Mouse (Mus musculus): ENCODE measurements at regions not wholly inside any gene's neighbourhood (a gene's known extent, or its start where the extent isn't known, plus 50 kb on each side); places are given as distances from the start of the nearest gene placed in this dataset.

GRCm38 (mm10) chr4:5206394-5207099, 413.4 kb upstream of the Impad1 start:
- no peak for ATAC-seq (ENCODE audit: insufficient number of reproducible peaks, insufficient read depth, low FRiP score, low read depth)
- Histone ChIP-seq H3K27ac (ENCODE audit: low read length) (peak overlapping the region; percentile 73; the same call in 1 of the 2 replicates), H3K4me1 (ENCODE audit: control insufficient read depth, insufficient read depth, low read length) (no peaks in the 10 kb centered on the region)

GRCm38 (mm10) chr4:5205328-5206208, 412.4 kb upstream of the Impad1 start:
- no peaks in the 10 kb centered on the region for H3K27me3 ChIP-seq (ENCODE audit: control insufficient read depth, insufficient read depth, low read length)
- H3K9ac ChIP-seq (replicated peaks; ENCODE audit: low read depth, low read length): no peak overlapping the region
- no peak overlapping the region for H3K4me3 ChIP-seq (ENCODE audit: low read depth, low read length)
- H3K9me3 ChIP-seq (ENCODE audit: control insufficient read depth, low read depth, low read length): no peaks in the 10 kb centered on the region
- no peaks in the 10 kb centered on the region for H3K4me1 ChIP-seq (ENCODE audit: control insufficient read depth, insufficient read depth, low read length)
- no peaks in the 10 kb centered on the region for H3K36me3 ChIP-seq (ENCODE audit: control insufficient read depth, insufficient read depth, low read length)
- no peak overlapping the region for H3K4me2 ChIP-seq (replicated peaks; ENCODE audit: low read depth, low read length)
- WGBS: 63% methylated on average over 7 of the region's 7 CpGs
- H3K27ac ChIP-seq (ENCODE audit: low read length): no peak overlapping the region
- no peak for ATAC-seq (ENCODE audit: insufficient number of reproducible peaks, insufficient read depth, low FRiP score, low read depth)

More at GRCm38 (mm10) chr4:5206394-5207099, 413.4 kb upstream of the Impad1 start:
- no peaks in the 10 kb centered on the region for H3K9me3 ChIP-seq (ENCODE audit: control insufficient read depth, low read depth, low read length)
- H3K9ac ChIP-seq (replicated peaks; ENCODE audit: low read depth, low read length): no peak overlapping the region
- 48% methylated on average over 1 of the region's 1 CpGs for WGBS
- no peak overlapping the region for H3K4me3 ChIP-seq (ENCODE audit: low read depth, low read length)
- H3K36me3 ChIP-seq (ENCODE audit: control insufficient read depth, insufficient read depth, low read length): no peaks in the 10 kb centered on the region
- no peak overlapping the region for H3K4me2 ChIP-seq (replicated peaks; ENCODE audit: low read depth, low read length)
- no peaks in the 10 kb centered on the region for H3K27me3 ChIP-seq (ENCODE audit: control insufficient read depth, insufficient read depth, low read length)

- no peak overlapping the region for H3K9ac ChIP-seq (replicated peaks; ENCODE audit: low read depth, low read length)
- no peaks in the 10 kb centered on the region for H3K4me1 ChIP-seq (ENCODE audit: control insufficient read depth, insufficient read depth, low read length)
- no peak overlapping the region for H3K4me2 ChIP-seq (replicated peaks; ENCODE audit: low read depth, low read length)
- H3K4me3 ChIP-seq (ENCODE audit: low read depth, low read length): no peak overlapping the region
- 53% methylated on average over 3 of the region's 3 CpGs for WGBS
- no peak overlapping the region for H3K27ac ChIP-seq (ENCODE audit: low read length)
- H3K36me3 ChIP-seq (ENCODE audit: control insufficient read depth, insufficient read depth, low read length): no peaks in the 10 kb centered on the region
- H3K9me3 ChIP-seq (ENCODE audit: control insufficient read depth, low read depth, low read length): peaks cover 4% of the 10 kb centered on the region; the same call in 1 of the 2 replicates
- H3K27me3 ChIP-seq (ENCODE audit: control insufficient read depth, insufficient read depth, low read length): no peaks in the 10 kb centered on the region
- no peak for ATAC-seq (ENCODE audit: insufficient number of reproducible peaks, insufficient read depth, low FRiP score, low read depth)
These were observed 401.1 kb upstream of the Impad1 start for GRCm38 (mm10) chr4:5194272-5194671.

- Histone ChIP-seq H3K27ac (ENCODE audit: low read length) (no peak overlapping the region), H3K4me1 (ENCODE audit: control insufficient read depth, insufficient read depth, low read length) (no peaks in the 10 kb centered on the region), H3K4me3 (ENCODE audit: low read depth, low read length) (no peak overlapping the region), H3K27me3 (ENCODE audit: control insufficient read depth, insufficient read depth, low read length) (no peaks in the 10 kb centered on the region), H3K9ac (replicated peaks; ENCODE audit: low read depth, low read length) (no peak overlapping the region), H3K9me3 (ENCODE audit: control insufficient read depth, low read depth, low read length) (no peaks in the 10 kb centered on the region), H3K36me3 (ENCODE audit: control insufficient read depth, insufficient read depth, low read length) (no peaks in the 10 kb centered on the region), H3K4me2 (replicated peaks; ENCODE audit: low read depth, low read length) (no peak overlapping the region)
- 63% methylated on average over 1 of the region's 1 CpGs for WGBS
- no peak for ATAC-seq (ENCODE audit: insufficient number of reproducible peaks, insufficient read depth, low FRiP score, low read depth)
These were observed 388.4 kb upstream of the Impad1 start for GRCm38 (mm10) chr4:5181591-5181990.

GRCm38 (mm10) chr4:5178991-5179693, 386.0 kb upstream of the Impad1 start:
- Histone ChIP-seq H3K27me3 (ENCODE audit: control insufficient read depth, insufficient read depth, low read length) (no peaks in the 10 kb centered on the region), H3K27ac (ENCODE audit: low read length) (no peak overlapping the region), H3K4me1 (ENCODE audit: control insufficient read depth, insufficient read depth, low read length) (no peaks in the 10 kb centered on the region), H3K4me2 (replicated peaks; ENCODE audit: low read depth, low read length) (no peak overlapping the region), H3K9ac (replicated peaks; ENCODE audit: low read depth, low read length) (no peak overlapping the region), H3K36me3 (ENCODE audit: control insufficient read depth, insufficient read depth, low read length) (no peaks in the 10 kb centered on the region), H3K4me3 (ENCODE audit: low read depth, low read length) (no peak overlapping the region), H3K9me3 (ENCODE audit: control insufficient read depth, low read depth, low read length) (no peaks in the 10 kb centered on the region)
- 82% methylated on average over 11 of the region's 11 CpGs for WGBS
- no peak for ATAC-seq (ENCODE audit: insufficient number of reproducible peaks, insufficient read depth, low FRiP score, low read depth)

- WGBS: 73% methylated on average over 1 of the region's 1 CpGs
- Histone ChIP-seq H3K4me3 (ENCODE audit: low read depth, low read length) (no peak overlapping the region), H3K9me3 (ENCODE audit: control insufficient read depth, low read depth, low read length) (no peaks in the 10 kb centered on the region), H3K4me2 (replicated peaks; ENCODE audit: low read depth, low read length) (no peak overlapping the region), H3K9ac (replicated peaks; ENCODE audit: low read depth, low read length) (no peak overlapping the region), H3K4me1 (ENCODE audit: control insufficient read depth, insufficient read depth, low read length) (no peaks in the 10 kb centered on the region), H3K27me3 (ENCODE audit: control insufficient read depth, insufficient read depth, low read length) (no peaks in the 10 kb centered on the region), H3K27ac (ENCODE audit: low read length) (no peak overlapping the region), H3K36me3 (ENCODE audit: control insufficient read depth, insufficient read depth, low read length) (no peaks in the 10 kb centered on the region)
- no peak for ATAC-seq (ENCODE audit: insufficient number of reproducible peaks, insufficient read depth, low FRiP score, low read depth)
These were observed 372.1 kb upstream of the Impad1 start for GRCm38 (mm10) chr4:5165263-5165662.

- Histone ChIP-seq H3K27ac (ENCODE audit: low read length) (no peak overlapping the region), H3K4me2 (replicated peaks; ENCODE audit: low read depth, low read length) (no peak overlapping the region), H3K27me3 (ENCODE audit: control insufficient read depth, insufficient read depth, low read length) (no peaks in the 10 kb centered on the region), H3K36me3 (ENCODE audit: control insufficient read depth, insufficient read depth, low read length) (no peaks in the 10 kb centered on the region), H3K4me3 (ENCODE audit: low read depth, low read length) (no peak overlapping the region), H3K9ac (replicated peaks; ENCODE audit: low read depth, low read length) (no peak overlapping the region), H3K4me1 (ENCODE audit: control insufficient read depth, insufficient read depth, low read length) (no peaks in the 10 kb centered on the region), H3K9me3 (ENCODE audit: control insufficient read depth, low read depth, low read length) (no peaks in the 10 kb centered on the region)
- WGBS: 62% methylated on average over 1 of the region's 1 CpGs
- ATAC-seq (ENCODE audit: insufficient number of reproducible peaks, insufficient read depth, low FRiP score, low read depth): no peak
These were observed 367.8 kb upstream of the Impad1 start for GRCm38 (mm10) chr4:5160931-5161330.

GRCm38 (mm10) chr4:5130726-5131125, 337.6 kb upstream of the Impad1 start:
- Histone ChIP-seq H3K9ac (replicated peaks; ENCODE audit: low read depth, low read length) (no peak overlapping the region), H3K9me3 (ENCODE audit: control insufficient read depth, low read depth, low read length) (no peaks in the 10 kb centered on the region), H3K4me3 (ENCODE audit: low read depth, low read length) (no peak overlapping the region), H3K36me3 (ENCODE audit: control insufficient read depth, insufficient read depth, low read length) (no peaks in the 10 kb centered on the region), H3K27me3 (ENCODE audit: control insufficient read depth, insufficient read depth, low read length) (no peaks in the 10 kb centered on the region), H3K4me1 (ENCODE audit: control insufficient read depth, insufficient read depth, low read length) (no peaks in the 10 kb centered on the region), H3K27ac (ENCODE audit: low read length) (peak overlapping the region; percentile 18; the same call in 1 of the 2 replicates), H3K4me2 (replicated peaks; ENCODE audit: low read depth, low read length) (no peak overlapping the region)
- 30% methylated on average over 3 of the region's 3 CpGs for WGBS
- ATAC-seq (ENCODE audit: insufficient number of reproducible peaks, insufficient read depth, low FRiP score, low read depth): peak; percentile 58; the same call in 1 of the 2 replicates

Measured in stomach, embryonic 14.5 days (tissue).